Mouse (Mus musculus): Measurements from ENCODE around the gene Cmtm1.
"Not testable (repeated sequence)": the region's sequence is repeated elsewhere in the genome, so short reads cannot be mapped to it uniquely, and the experiment has no call there.

- TF ChIP-seq POLR2A (IDR thresholded peaks at IDR 0.05; ENCODE audit: control insufficient read depth, low read depth, low read length); CTCF (IDR thresholded peaks at IDR 0.05; ENCODE audit: control insufficient read depth, insufficient read depth, insufficient replicate concordance, low read depth, low read length): not testable (repeated sequence)
Measured at GRCm38 (mm10) chr8:104261802-104262201, 48.1 kb downstream of the Cmtm1 start.
